Mouse (Mus musculus): ENCODE results near the gene Vti1b. TPM values are rescaled to one million over a fixed set of nuclear protein-coding genes. Genes with fewer than 3 reads are reported as not detected.

Vti1b gene
- polyA plus RNA-seq, 1 experiment from 2014 or later: 91.4 TPM

DNA sequence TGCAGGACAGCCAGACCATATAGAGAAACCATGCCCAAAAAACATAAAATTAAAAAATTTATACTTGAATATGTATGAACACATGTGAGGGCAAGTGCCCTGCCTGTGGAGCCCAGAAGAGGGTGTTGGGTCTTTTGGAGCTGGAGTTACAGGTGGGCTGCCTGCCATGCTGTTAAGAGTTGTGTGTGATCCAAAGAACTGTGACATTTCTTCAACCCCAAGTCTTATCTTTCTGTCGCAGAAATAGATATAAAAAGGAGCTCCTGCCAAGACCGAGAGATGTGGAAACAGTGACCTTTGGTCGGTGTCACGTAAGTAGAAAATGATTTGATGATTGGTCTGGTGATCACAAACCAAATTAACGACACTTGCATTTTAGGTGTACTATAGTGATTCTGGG is 1.3 kb upstream of the Vti1b start:
- Histone ChIP-seq H3K27me3 (ENCODE audit: poor library complexity, severe bottlenecking) (no peaks in the 10 kb centered on the region), H3K4me3 (no peak overlapping the region), H3K27ac (no peak overlapping the region), H3K36me3 (replicated peaks) (peaks cover 36% of the 10 kb centered on the region), H3K9me3 (no peaks in the 10 kb centered on the region), H3K4me1 (peaks cover 22% of the 10 kb centered on the region)
- DNase-seq (ENCODE audit: extremely low spot score, low spot score): no peak
- WGBS: 92% methylated on average over 5 of the region's 5 CpGs

DNA sequence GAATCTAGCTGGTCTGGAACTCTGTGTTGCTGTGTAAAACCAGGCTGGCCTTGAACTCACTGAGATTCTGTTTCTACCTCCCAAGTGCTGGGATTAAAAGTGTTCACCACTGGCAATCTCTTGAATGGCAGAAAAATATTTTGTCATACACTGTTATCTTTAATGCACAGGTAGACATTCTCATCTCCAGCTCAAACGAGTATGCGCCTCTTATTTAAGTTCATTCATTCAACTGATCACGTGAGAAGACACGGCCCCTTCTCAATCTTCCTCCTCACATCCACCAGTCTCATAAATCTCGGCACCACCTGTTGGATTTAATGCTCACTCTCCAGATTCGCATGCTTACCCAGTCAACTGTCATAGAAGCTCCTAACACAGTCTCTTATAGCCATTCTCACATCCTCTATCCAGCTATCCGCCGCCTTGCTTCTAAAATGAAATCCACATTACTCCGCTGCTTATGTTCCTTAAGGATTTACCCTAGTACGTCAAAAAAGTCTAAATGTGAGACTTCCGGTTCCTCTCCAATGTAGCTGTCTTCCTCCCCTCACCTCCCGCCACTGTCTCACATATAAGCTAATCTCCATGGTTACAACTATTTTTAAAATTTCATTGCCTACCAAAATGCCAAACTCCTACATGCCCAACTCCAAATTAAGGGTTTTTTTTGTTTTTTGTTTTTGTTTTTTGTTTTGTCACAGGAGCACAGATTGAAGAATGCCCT is 1.0 kb downstream of the Vti1b start:
- Histone ChIP-seq H3K27me3 (ENCODE audit: poor library complexity, severe bottlenecking) (no peaks in the 10 kb centered on the region), H3K4me3 (peak overlapping the region; percentile 98), H3K36me3 (replicated peaks) (peaks cover 22% of the 10 kb centered on the region), H3K9me3 (no peaks in the 10 kb centered on the region), H3K4me1 (peaks cover 22% of the 10 kb centered on the region), H3K27ac (no peak overlapping the region)
- no peak for DNase-seq (ENCODE audit: extremely low spot score, low spot score)
- WGBS: 45% methylated on average over 12 of the region's 12 CpGs

DNA sequence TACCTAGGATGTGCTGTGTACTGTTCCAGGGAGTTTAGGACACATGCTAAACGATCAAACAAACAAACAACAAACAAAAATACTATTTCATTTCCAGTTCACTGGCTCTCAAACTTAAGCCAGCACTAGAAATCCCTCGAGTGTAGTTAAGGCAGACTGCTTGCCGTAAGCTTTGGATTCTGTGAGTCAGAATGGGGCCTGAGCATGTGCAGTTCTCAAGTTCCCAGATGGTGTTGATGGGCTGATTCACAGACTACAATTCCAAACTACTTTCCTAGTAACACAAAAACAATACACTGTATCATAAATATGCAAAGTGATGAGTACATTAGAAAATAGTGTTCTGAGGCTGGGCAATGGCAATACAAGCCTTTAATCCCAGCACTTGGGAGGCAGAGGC is 2.0 kb downstream of the Vti1b start:
- H3K27me3 ChIP-seq (ENCODE audit: poor library complexity, severe bottlenecking): no peaks in the 10 kb centered on the region
- H3K4me1 ChIP-seq: peaks cover 22% of the 10 kb centered on the region
- H3K9me3 ChIP-seq: no peaks in the 10 kb centered on the region
- H3K27ac ChIP-seq: no peak overlapping the region
- DNase-seq (ENCODE audit: extremely low spot score, low spot score): no peak
- 87% methylated on average over 3 of the region's 3 CpGs for WGBS
- H3K36me3 ChIP-seq (replicated peaks): peaks cover 17% of the 10 kb centered on the region
- H3K4me3 ChIP-seq: no peak overlapping the region

DNA sequence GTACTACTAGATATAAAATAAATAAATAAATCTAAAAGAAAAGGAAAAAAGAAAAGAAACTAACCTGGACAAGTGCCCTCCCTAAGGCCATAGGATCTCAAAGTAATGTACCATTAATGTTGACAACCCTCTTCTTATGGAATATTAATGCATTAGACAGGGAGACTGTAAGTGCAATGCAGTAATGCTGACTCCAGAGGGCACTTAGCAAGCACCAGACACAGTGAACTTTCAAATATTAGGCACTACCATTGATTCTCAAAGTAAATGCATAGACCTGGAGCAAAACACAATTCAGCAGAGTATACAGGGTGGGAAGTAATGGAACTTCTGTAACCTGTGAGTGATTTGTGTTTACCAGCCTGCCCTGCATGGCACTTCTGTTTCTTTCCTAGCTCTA is 3.3 kb downstream of the Vti1b start:
- H3K4me3 ChIP-seq: no peak overlapping the region
- H3K4me1 ChIP-seq: peaks cover 22% of the 10 kb centered on the region
- H3K27ac ChIP-seq: no peak overlapping the region
- no peaks in the 10 kb centered on the region for H3K27me3 ChIP-seq (ENCODE audit: poor library complexity, severe bottlenecking)
- DNase-seq (ENCODE audit: extremely low spot score, low spot score): no peak
- H3K9me3 ChIP-seq: no peaks in the 10 kb centered on the region
- H3K36me3 ChIP-seq (replicated peaks): peaks cover 18% of the 10 kb centered on the region

DNA sequence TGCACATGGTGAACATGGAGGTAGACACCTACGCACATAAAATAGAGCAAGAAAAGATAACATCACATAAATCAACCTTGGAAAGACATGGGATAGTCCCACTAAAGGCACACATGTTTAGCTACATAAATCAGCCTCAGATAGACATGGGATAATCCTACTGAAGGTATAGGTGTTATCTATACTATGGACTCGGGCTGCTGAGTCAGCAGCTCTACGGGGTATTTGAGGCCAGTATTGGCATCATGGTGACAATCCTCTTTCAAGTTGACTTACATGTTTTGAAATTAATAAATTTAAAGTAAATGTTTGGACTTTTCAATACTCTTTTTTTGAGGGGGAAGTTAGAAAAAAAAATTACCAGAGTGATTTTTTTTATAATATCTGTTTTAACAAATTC is 9.6 kb downstream of the Vti1b start:
- Histone ChIP-seq H3K27ac (no peak overlapping the region), H3K27me3 (ENCODE audit: poor library complexity, severe bottlenecking) (no peaks in the 10 kb centered on the region), H3K36me3 (replicated peaks) (peaks cover 78% of the 10 kb centered on the region), H3K4me3 (no peak overlapping the region), H3K9me3 (no peaks in the 10 kb centered on the region), H3K4me1 (no peaks in the 10 kb centered on the region)
- WGBS: 94% methylated on average over 3 of the region's 3 CpGs
- DNase-seq (ENCODE audit: extremely low spot score, low spot score): no peak

DNA sequence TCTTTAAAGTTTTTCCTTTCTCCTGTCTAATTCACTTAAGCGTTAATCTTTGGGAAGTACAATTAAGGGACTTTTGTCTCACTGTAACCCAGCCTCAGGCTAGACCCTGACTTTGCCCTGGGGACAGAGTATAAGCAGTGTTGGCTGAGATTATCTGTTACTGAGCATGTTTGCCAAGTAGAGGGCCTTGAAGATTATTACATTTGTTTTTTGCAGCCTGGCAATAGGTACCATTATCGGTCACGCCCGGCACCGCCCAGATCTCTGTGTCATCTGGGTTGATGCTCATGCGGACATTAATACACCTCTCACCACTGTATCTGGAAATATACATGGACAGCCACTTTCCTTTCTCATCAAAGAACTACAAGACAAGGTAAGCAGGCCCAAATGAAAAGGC is 22.8 kb downstream of the Vti1b start:
- no peaks in the 10 kb centered on the region for H3K9me3 ChIP-seq
- no peak overlapping the region for H3K4me3 ChIP-seq
- 91% methylated on average over 6 of the region's 6 CpGs for WGBS
- H3K4me1 ChIP-seq: no peaks in the 10 kb centered on the region
- peaks cover 12% of the 10 kb centered on the region for H3K36me3 ChIP-seq (replicated peaks)
- no peak overlapping the region for H3K27ac ChIP-seq
- no peak for DNase-seq (ENCODE audit: extremely low spot score, low spot score)
- H3K27me3 ChIP-seq (ENCODE audit: poor library complexity, severe bottlenecking): no peaks in the 10 kb centered on the region

DNA sequence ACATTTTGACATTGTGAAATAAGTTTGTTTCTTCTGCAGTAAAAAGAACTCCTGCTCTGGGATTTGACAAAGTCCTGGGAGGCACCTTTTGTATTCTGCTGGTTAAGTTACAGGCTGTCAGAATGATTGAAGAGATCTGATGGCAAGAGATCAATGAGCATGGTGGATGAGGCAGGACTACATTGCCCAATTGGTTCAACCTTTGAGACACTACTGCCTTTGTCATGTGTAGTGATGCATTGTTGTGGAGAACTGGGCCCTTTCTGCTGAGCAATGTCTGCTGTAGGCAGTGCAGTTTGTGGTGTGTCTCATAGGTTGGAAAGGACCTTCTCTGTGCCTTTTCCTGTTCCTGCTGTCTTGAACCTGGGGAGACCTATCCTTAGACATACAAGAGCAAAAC is 31.1 kb downstream of the Vti1b start:
- Histone ChIP-seq H3K4me1 (no peaks in the 10 kb centered on the region), H3K27me3 (ENCODE audit: poor library complexity, severe bottlenecking) (no peaks in the 10 kb centered on the region), H3K4me3 (no peak overlapping the region), H3K36me3 (replicated peaks) (no peaks in the 10 kb centered on the region), H3K9me3 (no peaks in the 10 kb centered on the region), H3K27ac (no peak overlapping the region)
- no peak for DNase-seq (ENCODE audit: extremely low spot score, low spot score)

DNA sequence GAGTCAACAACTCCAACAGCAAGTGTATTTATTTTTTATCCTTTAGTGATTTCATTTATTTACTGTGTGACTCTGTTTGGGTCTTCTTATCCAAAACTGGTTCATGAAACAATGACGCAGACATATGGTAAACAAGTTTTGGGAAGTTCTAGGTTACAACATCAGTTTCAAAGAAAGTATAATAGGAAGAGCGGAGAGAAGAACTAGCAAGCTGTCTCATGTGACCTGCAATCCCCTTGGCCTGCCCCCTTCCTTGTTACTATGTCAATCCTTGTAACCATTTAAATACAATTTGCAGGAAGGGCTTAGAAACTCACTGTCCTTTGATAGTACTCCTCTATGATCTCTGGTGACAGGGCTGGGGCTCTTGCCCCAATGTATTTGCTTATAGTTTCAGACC is 31.7 kb downstream of the Vti1b start:
- H3K4me1 ChIP-seq: no peaks in the 10 kb centered on the region
- H3K27ac ChIP-seq: no peak overlapping the region
- no peak overlapping the region for H3K4me3 ChIP-seq
- no peaks in the 10 kb centered on the region for H3K27me3 ChIP-seq (ENCODE audit: poor library complexity, severe bottlenecking)
- H3K9me3 ChIP-seq: no peaks in the 10 kb centered on the region
- 87% methylated on average over 2 of the region's 2 CpGs for WGBS
- H3K36me3 ChIP-seq (replicated peaks): no peaks in the 10 kb centered on the region
- DNase-seq (ENCODE audit: extremely low spot score, low spot score): no peak

DNA sequence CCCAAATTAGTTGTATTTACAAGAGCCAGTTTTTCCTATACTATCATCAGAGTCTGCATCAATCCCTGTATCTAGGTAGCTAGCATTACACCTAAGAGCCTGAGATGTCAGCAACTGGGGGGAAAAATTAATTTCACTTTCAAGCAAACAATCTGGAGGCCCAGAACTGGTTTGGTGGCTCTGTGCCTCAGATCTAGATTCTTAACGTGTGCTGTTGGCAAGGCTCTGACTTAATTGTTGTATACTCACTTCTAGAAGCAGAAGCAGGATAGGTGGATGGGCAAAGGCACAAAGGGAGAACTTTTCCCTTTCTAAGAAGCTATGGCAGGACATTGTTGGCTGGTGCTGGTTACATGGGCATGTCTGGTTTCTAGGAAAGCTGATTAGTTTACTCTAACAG is 33.0 kb downstream of the Vti1b start:
- no peaks in the 10 kb centered on the region for H3K27me3 ChIP-seq (ENCODE audit: poor library complexity, severe bottlenecking)
- DNase-seq (ENCODE audit: extremely low spot score, low spot score): no peak
- 63% methylated on average over 1 of the region's 1 CpGs for WGBS

DNA sequence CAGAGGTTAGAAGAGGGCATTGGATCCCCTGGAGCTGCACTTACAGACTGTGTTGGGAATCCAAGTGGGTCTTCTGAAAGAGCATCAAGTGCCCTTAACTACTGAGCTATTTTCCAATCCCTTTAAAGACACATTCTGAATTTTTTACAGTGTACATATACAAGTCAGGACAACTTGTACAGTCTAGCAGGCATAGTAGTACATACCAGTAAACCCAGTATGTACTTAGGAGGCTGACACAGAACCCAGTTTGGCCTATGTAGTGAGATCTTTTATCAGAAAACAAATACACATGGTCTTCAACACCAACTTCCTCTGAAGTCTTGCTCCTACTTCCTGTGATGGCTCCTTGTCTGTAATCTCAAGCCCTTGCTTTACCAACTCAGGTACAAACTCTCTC is 33.5 kb downstream of the Vti1b start:
- Histone ChIP-seq H3K36me3 (replicated peaks) (no peaks in the 10 kb centered on the region), H3K27me3 (ENCODE audit: poor library complexity, severe bottlenecking) (no peaks in the 10 kb centered on the region), H3K27ac (no peak overlapping the region), H3K4me3 (no peak overlapping the region), H3K9me3 (no peaks in the 10 kb centered on the region), H3K4me1 (0 out of 2 replicates have a peak, but pooled peaks cover 2% of the 10 kb centered on the region)
- no peak for DNase-seq (ENCODE audit: extremely low spot score, low spot score)

More for the DNA sequence above, 33.0 kb downstream of the Vti1b start:
- H3K4me3 ChIP-seq: no peak overlapping the region
- H3K4me1 ChIP-seq: 0 out of 2 replicates have a peak, but pooled peaks cover 2% of the 10 kb centered on the region
- H3K9me3 ChIP-seq: no peaks in the 10 kb centered on the region
- H3K27ac ChIP-seq: no peak overlapping the region
- H3K36me3 ChIP-seq (replicated peaks): no peaks in the 10 kb centered on the region

DNA sequence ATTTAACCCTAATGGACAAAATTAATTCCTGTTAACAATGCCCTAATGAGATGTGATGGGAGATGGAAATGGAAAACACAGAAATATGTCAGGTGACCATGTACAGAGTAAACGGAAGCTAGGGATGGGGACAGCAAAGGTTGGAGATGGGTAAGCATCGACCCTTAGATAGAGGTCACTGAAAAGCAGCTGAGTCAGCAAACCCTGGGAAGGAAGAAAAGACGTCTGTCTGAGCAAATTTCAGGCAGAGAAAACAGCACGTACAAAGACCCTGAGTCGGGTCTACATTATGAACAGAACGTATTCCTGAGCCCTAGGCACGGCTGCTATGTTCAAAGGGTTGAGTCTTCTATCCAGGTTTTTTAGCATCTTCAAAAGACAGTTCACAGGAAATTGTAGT is 35.5 kb downstream of the Vti1b start:
- H3K4me3 ChIP-seq: no peak overlapping the region
- no peaks in the 10 kb centered on the region for H3K9me3 ChIP-seq
- 0 out of 2 replicates have a peak, but pooled peaks cover 2% of the 10 kb centered on the region for H3K4me1 ChIP-seq
- H3K27ac ChIP-seq: no peak overlapping the region
- 78% methylated on average over 7 of the region's 7 CpGs for WGBS
- DNase-seq (ENCODE audit: extremely low spot score, low spot score): no peak
- H3K36me3 ChIP-seq (replicated peaks): no peaks in the 10 kb centered on the region
- peaks cover 19% of the 10 kb centered on the region for H3K27me3 ChIP-seq (ENCODE audit: poor library complexity, severe bottlenecking)

DNA sequence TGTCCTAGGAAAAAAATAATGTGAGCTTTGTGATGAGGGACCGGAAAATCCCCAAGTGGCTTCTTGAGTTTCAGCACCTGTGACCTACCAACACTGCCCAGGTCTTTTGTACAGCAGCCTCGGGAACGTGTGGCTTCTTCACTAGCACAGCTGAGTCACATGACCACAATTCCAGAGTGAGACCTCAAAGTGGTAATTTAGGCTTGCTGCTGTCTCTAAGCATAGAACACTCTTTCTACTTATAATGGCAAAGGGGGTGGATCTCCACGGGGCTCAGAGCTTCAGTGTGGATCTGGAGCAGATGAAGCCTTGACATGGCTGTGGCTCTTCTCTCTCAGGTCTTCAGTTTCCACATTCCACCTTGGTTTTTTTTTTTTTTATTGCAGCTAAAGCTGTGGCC is 37.4 kb downstream of the Vti1b start:
- no peak overlapping the region for H3K4me3 ChIP-seq
- H3K27ac ChIP-seq: no peak overlapping the region
- WGBS: 42% methylated on average over 4 of the region's 4 CpGs
- no peak for DNase-seq (ENCODE audit: extremely low spot score, low spot score)
- H3K36me3 ChIP-seq (replicated peaks): no peaks in the 10 kb centered on the region
- H3K9me3 ChIP-seq: no peaks in the 10 kb centered on the region
- peaks cover 18% of the 10 kb centered on the region for H3K4me1 ChIP-seq
- peaks cover 37% of the 10 kb centered on the region for H3K27me3 ChIP-seq (ENCODE audit: poor library complexity, severe bottlenecking)

DNA sequence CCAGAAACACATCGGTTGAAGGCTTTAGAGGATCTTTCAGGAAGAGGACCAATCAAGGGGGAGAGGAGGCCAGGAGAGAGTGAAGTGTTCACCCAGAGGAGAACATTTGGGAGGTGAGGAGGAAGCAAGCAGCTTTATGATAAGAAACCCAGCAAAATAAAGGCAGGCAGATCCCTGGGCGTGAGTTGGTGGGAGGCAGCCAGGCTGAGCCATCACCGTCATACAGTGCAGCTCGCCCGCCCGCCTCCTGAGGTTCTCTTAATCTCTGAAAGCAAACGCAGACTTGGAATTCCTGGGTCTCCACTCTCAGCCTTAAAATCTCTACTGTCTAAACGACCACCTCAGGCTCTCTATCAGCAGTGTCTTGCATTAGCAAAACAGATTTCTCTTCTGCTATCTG is 37.8 kb downstream of the Vti1b start:
- no peak overlapping the region for H3K27ac ChIP-seq
- no peak overlapping the region for H3K4me3 ChIP-seq
- H3K9me3 ChIP-seq: no peaks in the 10 kb centered on the region
- no peak for DNase-seq (ENCODE audit: extremely low spot score, low spot score)
- peaks cover 18% of the 10 kb centered on the region for H3K4me1 ChIP-seq
- no peaks in the 10 kb centered on the region for H3K36me3 ChIP-seq (replicated peaks)
- peaks cover 41% of the 10 kb centered on the region for H3K27me3 ChIP-seq (ENCODE audit: poor library complexity, severe bottlenecking)
- 33% methylated on average over 8 of the region's 8 CpGs for WGBS
